Mouse (Mus musculus) testis, adult 2 months (tissue): ENCODE measurements around the gene Foxk1. TPM values are rescaled to one million over a fixed set of nuclear protein-coding genes. Genes with fewer than 3 reads are reported as not detected.
A peak's percentile ranks its signal among the peaks of the same experiment; 100 is the strongest.

Experiments
- H3K27ac ChIP-seq: fragments of 200-500 bp; 2 replicates; pipeline ENCODE4 v1.5.1; 2012; ENCODE audit warnings: low read depth, low read length; ENCODE audit not compliant: control insufficient read depth, insufficient read depth
- H3K27me3 ChIP-seq: fragments of 200-500 bp; 2 replicates; pipeline ENCODE4 v1.6.1; 2012; ENCODE audit warnings: mild to moderate bottlenecking, low read length, moderate library complexity; ENCODE audit not compliant: control insufficient read depth, insufficient read depth
- H3K36me3 ChIP-seq: fragments of 200-500 bp; 2 replicates; pipeline ENCODE4 v1.6.1; 2012; ENCODE audit warnings: mild to moderate bottlenecking, low read length; ENCODE audit not compliant: control insufficient read depth, insufficient read depth
- H3K4me1 ChIP-seq: fragments of 200-500 bp; 2 replicates; pipeline ENCODE4 v1.6.1; 2012; ENCODE audit warnings: low read length; ENCODE audit not compliant: control insufficient read depth, insufficient read depth
- H3K4me3 ChIP-seq: fragments of 200-500 bp; 2 replicates; pipeline ENCODE4 v1.5.1; 2012; ENCODE audit warnings: low read depth, mild to moderate bottlenecking, low read length, moderate library complexity, mixed read lengths; ENCODE audit not compliant: control insufficient read depth
- CTCF ChIP-seq: fragments of 200-500 bp; IDR thresholded peaks from 2 replicates; pipeline ENCODE4 v1.5.1; 2012; ENCODE audit warnings: low read depth, mild to moderate bottlenecking, inconsistent platforms, low read length, moderate library complexity; ENCODE audit not compliant: control insufficient read depth, insufficient read depth, insufficient replicate concordance
- POLR2A ChIP-seq: fragments of 200-500 bp; IDR thresholded peaks from 2 replicates; pipeline ENCODE4 v1.6.1; 2012; ENCODE audit warnings: low read depth, mild to moderate bottlenecking, inconsistent platforms, low read length, moderate library complexity; ENCODE audit not compliant: control insufficient read depth
- polyA plus RNA-seq: library from polyadenylated mRNA; depleted of rRNA; stranded (reverse); fragments of >200 nt; gene quantifications from 2 replicates; pipeline ENCODE4 v1.2.3, GENCODE M21; 2012

The Foxk1 gene
- polyA plus RNA-seq, 1 experiment, result 16.8 TPM

GRCm38 (mm10) chr5:142441332-142442044 is 40.2 kb downstream of the Foxk1 start:
- peaks cover 23% of the 10 kb centered on the region for H3K4me1 ChIP-seq

GRCm38 (mm10) chr5:142442045-142442440 is 40.7 kb downstream of the Foxk1 start:
- Histone ChIP-seq H3K4me1 (peaks cover 23% of the 10 kb centered on the region), H3K36me3 (no peaks in the 10 kb centered on the region), H3K4me3 (no peak overlapping the region), H3K27me3 (no peaks in the 10 kb centered on the region), H3K27ac (no peak overlapping the region)
- TF ChIP-seq CTCF (no peak), POLR2A (no peak)

More at GRCm38 (mm10) chr5:142441332-142442044, 40.2 kb downstream of the Foxk1 start:
- TF ChIP-seq CTCF, result no peak
- TF ChIP-seq POLR2A, result no peak
- Histone ChIP-seq H3K4me3 (no peak overlapping the region), H3K27me3 (no peaks in the 10 kb centered on the region), H3K36me3 (no peaks in the 10 kb centered on the region), H3K27ac (no peak overlapping the region)

- no peaks in the 10 kb centered on the region for H3K36me3 ChIP-seq
- peaks cover 20% of the 10 kb centered on the region for H3K4me1 ChIP-seq
- no peak overlapping the region for H3K4me3 ChIP-seq
- no peak for TF ChIP-seq POLR2A
- no peak for TF ChIP-seq CTCF
- H3K27me3 ChIP-seq, result no peaks in the 10 kb centered on the region
- H3K27ac ChIP-seq, result no peak overlapping the region
Measured at GRCm38 (mm10) chr5:142443514-142443913, 42.2 kb downstream of the Foxk1 start.

- no peaks in the 10 kb centered on the region for H3K27me3 ChIP-seq
- H3K4me3 ChIP-seq, result no peak overlapping the region
- peaks cover 20% of the 10 kb centered on the region for H3K4me1 ChIP-seq
- no peak overlapping the region for H3K27ac ChIP-seq
- no peak for TF ChIP-seq POLR2A
- TF ChIP-seq CTCF, result no peak
- no peaks in the 10 kb centered on the region for H3K36me3 ChIP-seq
Measured at GRCm38 (mm10) chr5:142443994-142444393, 42.7 kb downstream of the Foxk1 start.

- no peak overlapping the region for H3K27ac ChIP-seq
- no peak overlapping the region for H3K4me3 ChIP-seq
- no peaks in the 10 kb centered on the region for H3K36me3 ChIP-seq
- no peaks in the 10 kb centered on the region for H3K27me3 ChIP-seq
- TF ChIP-seq POLR2A (no peak), CTCF (no peak)
- H3K4me1 ChIP-seq, result peaks cover 17% of the 10 kb centered on the region
Measured at GRCm38 (mm10) chr5:142444791-142445531, 43.7 kb downstream of the Foxk1 start.

- Histone ChIP-seq H3K36me3 (no peaks in the 10 kb centered on the region), H3K4me3 (no peak overlapping the region), H3K4me1 (peaks cover 10% of the 10 kb centered on the region), H3K27me3 (no peaks in the 10 kb centered on the region), H3K27ac (no peak overlapping the region)
- no peak for TF ChIP-seq POLR2A
- no peak for TF ChIP-seq CTCF
Measured at GRCm38 (mm10) chr5:142445709-142446108, 44.4 kb downstream of the Foxk1 start.

GRCm38 (mm10) chr5:142448076-142448475 is 46.8 kb downstream of the Foxk1 start:
- H3K4me3 ChIP-seq, result no peak overlapping the region
- H3K4me1 ChIP-seq, result peaks cover 3% of the 10 kb centered on the region; the same call in 1 of the 2 replicates
- no peaks in the 10 kb centered on the region for H3K36me3 ChIP-seq
- H3K27ac ChIP-seq, result no peak overlapping the region
- no peaks in the 10 kb centered on the region for H3K27me3 ChIP-seq
- TF ChIP-seq POLR2A (no peak), CTCF (peak; percentile 83; the same call in 1 of the 2 replicates)

GRCm38 (mm10) chr5:142448623-142449022 is 47.3 kb downstream of the Foxk1 start:
- peaks cover 3% of the 10 kb centered on the region; the same call in 1 of the 2 replicates for H3K4me1 ChIP-seq
- H3K27ac ChIP-seq, result no peak overlapping the region
- no peaks in the 10 kb centered on the region for H3K36me3 ChIP-seq
- no peak overlapping the region for H3K4me3 ChIP-seq
- H3K27me3 ChIP-seq, result no peaks in the 10 kb centered on the region
- no peak for TF ChIP-seq POLR2A
